Mouse (Mus musculus): ENCODE data around the gene Nufip1. TPM values are rescaled to one million over a fixed set of nuclear protein-coding genes. Genes with fewer than 3 reads are reported as not detected.

Gene Nufip1
- total and polyA plus RNA-seq, 3 experiments: 20.6 to 36.5 (median 21.6) TPM

- H3K9ac ChIP-seq (ENCODE audit: control insufficient read depth, low read depth, low read length, poor library complexity, severe bottlenecking): no peak overlapping the region
- H3K27ac ChIP-seq (ENCODE audit: control insufficient read depth, low read depth, low read length): no peak overlapping the region
- H3K4me1 ChIP-seq (ENCODE audit: control insufficient read depth in 1 of 2, insufficient read depth in 2 of 2, low read length in 2 of 2): no peaks in the 10 kb centered on the region
- H3K36me3 ChIP-seq (ENCODE audit: control insufficient read depth in 1 of 2, insufficient read depth in 2 of 2, low read length in 2 of 2): no peaks in the 10 kb centered on the region
- no peaks in the 10 kb centered on the region for H3K9me3 ChIP-seq (replicated peaks; ENCODE audit: insufficient read depth, low read length)
- no peaks in the 10 kb centered on the region for H3K79me2 ChIP-seq (ENCODE audit: control insufficient read depth, insufficient read depth, low read length, poor library complexity)
- no peak for DNase-seq (ENCODE audit: low read depth, low spot score)
- H3K4me3 ChIP-seq (ENCODE audit: control insufficient read depth in 1 of 2, insufficient read depth in 1 of 2, low read depth in 2 of 2, low read length in 2 of 2): no peak overlapping the region
- H3K27me3 ChIP-seq (ENCODE audit: control insufficient read depth in 1 of 2, insufficient read depth in 2 of 2, low read length in 2 of 2): peaks cover 0 to 9% of the 10 kb centered on the region in 2 experiments
- TF ChIP-seq TCF12 (IDR thresholded peaks at IDR 0.05; ENCODE audit: low read depth, low read length): no peak
- no peak for TF ChIP-seq SIN3A (IDR thresholded peaks at IDR 0.05; ENCODE audit: low read length)
- no peak for TF ChIP-seq MAFK (IDR thresholded peaks at IDR 0.05; ENCODE audit: borderline replicate concordance, low read depth, low read length)
- TF ChIP-seq KAT2A (conservative IDR thresholded peaks at IDR 0.05; ENCODE audit: low read depth, low read length): no peak
- TF ChIP-seq MYC (IDR thresholded peaks at IDR 0.05; ENCODE audit: low read depth, low read length): no peak
- TF ChIP-seq USF1 (IDR thresholded peaks at IDR 0.05; ENCODE audit: low read depth, low read length): no peak
- no peak for TF ChIP-seq MAZ (IDR thresholded peaks at IDR 0.05; ENCODE audit: low read depth, low read length)
- TF ChIP-seq ELF1 (IDR thresholded peaks at IDR 0.05; ENCODE audit: low read depth, low read length): no peak
- no peak for TF ChIP-seq MAX (IDR thresholded peaks at IDR 0.05; ENCODE audit: low read length)
- TF ChIP-seq EP300 (IDR thresholded peaks at IDR 0.05; ENCODE audit: low read depth in 1 of 2, low read length in 2 of 2): no peak
- TF ChIP-seq MXI1 (IDR thresholded peaks at IDR 0.05; ENCODE audit: low read depth, low read length): no peak
- TF ChIP-seq CHD1 (IDR thresholded peaks at IDR 0.05; ENCODE audit: low read depth, low read length): no peak
- TF ChIP-seq CHD2 (IDR thresholded peaks at IDR 0.05; ENCODE audit: low read length): no peak
- TF ChIP-seq ZKSCAN1 (IDR thresholded peaks at IDR 0.05; ENCODE audit: low read depth, low read length): no peak
- no peak for TF ChIP-seq USF2 (IDR thresholded peaks at IDR 0.05; ENCODE audit: borderline replicate concordance in 1 of 2, insufficient read depth in 1 of 2, low read depth in 1 of 2, low read length in 2 of 2)
- TF ChIP-seq SMC3 (IDR thresholded peaks at IDR 0.05; ENCODE audit: low read depth, low read length): no peak
- TF ChIP-seq HCFC1 (IDR thresholded peaks at IDR 0.05; ENCODE audit: low read depth, low read length): no peak
- TF ChIP-seq RAD21 (IDR thresholded peaks at IDR 0.05; ENCODE audit: low read depth, low read length): no peak
Measured at GRCm38 (mm10) chr14:76069296-76069695, 41.4 kb upstream of the Nufip1 start.

GRCm38 (mm10) chr14:76072626-76073025 is 38.1 kb upstream of the Nufip1 start:
- Histone ChIP-seq H3K4me3 (ENCODE audit: control insufficient read depth in 1 of 2, insufficient read depth in 1 of 2, low read depth in 2 of 2, low read length in 2 of 2) (no peak overlapping the region), H3K9me3 (replicated peaks; ENCODE audit: insufficient read depth, low read length) (no peaks in the 10 kb centered on the region), H3K36me3 (ENCODE audit: control insufficient read depth in 1 of 2, insufficient read depth in 2 of 2, low read length in 2 of 2) (no peaks in the 10 kb centered on the region), H3K9ac (ENCODE audit: control insufficient read depth, low read depth, low read length, poor library complexity, severe bottlenecking) (no peak overlapping the region), H3K27ac (ENCODE audit: control insufficient read depth, low read depth, low read length) (no peak overlapping the region), H3K27me3 (ENCODE audit: control insufficient read depth in 1 of 2, insufficient read depth in 2 of 2, low read length in 2 of 2) (peaks cover 0 to 4% of the 10 kb centered on the region in 2 experiments; a peak in 2 of 4 replicates), H3K4me1 (ENCODE audit: control insufficient read depth in 1 of 2, insufficient read depth in 2 of 2, low read length in 2 of 2) (no peaks in the 10 kb centered on the region), H3K79me2 (ENCODE audit: control insufficient read depth, insufficient read depth, low read length, poor library complexity) (no peaks in the 10 kb centered on the region)
- DNase-seq (ENCODE audit: low read depth, low spot score): no peak
- TF ChIP-seq USF1 (IDR thresholded peaks at IDR 0.05; ENCODE audit: low read depth, low read length) (no peak), BHLHE40 (IDR thresholded peaks at IDR 0.05; ENCODE audit: borderline replicate concordance, low read depth, low read length) (no peak), CTCF (IDR thresholded peaks at IDR 0.05 in 2 of 3, conservative IDR thresholded peaks at IDR 0.05 in 1 of 3; ENCODE audit: control insufficient read depth in 1 of 3, insufficient read depth in 1 of 3, low read depth in 2 of 3, low read length in 3 of 3, poor library complexity in 1 of 3, severe bottlenecking in 1 of 3) (no peak), GABPA (IDR thresholded peaks at IDR 0.05; ENCODE audit: low read depth, low read length) (no peak), NRF1 (IDR thresholded peaks at IDR 0.05; ENCODE audit: insufficient read depth, low read depth, low read length, poor library complexity, severe bottlenecking) (no peak), UBTF (IDR thresholded peaks at IDR 0.05; ENCODE audit: borderline replicate concordance, insufficient read depth, low read depth, low read length) (no peak), CHD1 (IDR thresholded peaks at IDR 0.05; ENCODE audit: low read depth, low read length) (no peak), KAT2A (conservative IDR thresholded peaks at IDR 0.05; ENCODE audit: low read depth, low read length) (no peak), MAFK (IDR thresholded peaks at IDR 0.05; ENCODE audit: borderline replicate concordance, low read depth, low read length) (no peak), USF2 (IDR thresholded peaks at IDR 0.05; ENCODE audit: borderline replicate concordance in 1 of 2, insufficient read depth in 1 of 2, low read depth in 1 of 2, low read length in 2 of 2) (no peak), NELFE (IDR thresholded peaks at IDR 0.05; ENCODE audit: low read depth, low read length) (no peak), ELF1 (IDR thresholded peaks at IDR 0.05; ENCODE audit: low read depth, low read length) (no peak), JUND (IDR thresholded peaks at IDR 0.05; ENCODE audit: low read depth, low read length) (no peak), MYB (IDR thresholded peaks at IDR 0.05; ENCODE audit: low read depth, low read length) (no peak), TBP (IDR thresholded peaks at IDR 0.05; ENCODE audit: low read depth, low read length) (no peak), ZMIZ1 (IDR thresholded peaks at IDR 0.05; ENCODE audit: low read depth, low read length) (no peak), TCF12 (IDR thresholded peaks at IDR 0.05; ENCODE audit: low read depth, low read length) (no peak), MAX (IDR thresholded peaks at IDR 0.05; ENCODE audit: low read length) (no peak), ETS1 (IDR thresholded peaks at IDR 0.05; ENCODE audit: low read depth, low read length) (no peak), POLR2AphosphoS5 (IDR thresholded peaks at IDR 0.05; ENCODE audit: borderline replicate concordance, low read depth, low read length) (no peak)

Data from MEL (cell line).